Mouse (Mus musculus) embryonic facial prominence, embryonic 14.5 days (tissue): ENCODE results near the gene Obp2b. TPM values are rescaled to one million over a fixed set of nuclear protein-coding genes. Genes with fewer than 3 reads are reported as not detected.

Source experiments
- ATAC-seq: fragments of 200-750 bp; cut with Nextera tagmentation; 2 replicates; pipeline ENCODE4 v1.8.0; 2017; ENCODE audit warnings: low read depth, moderate number of reproducible peaks, moderate TSS enrichment
- DNase-seq: peaks from one replicate; pipeline ENCODE4 v3.0.0-alpha.2; 2015; ENCODE audit warnings: low spot score
- H3K27ac ChIP-seq: fragments of 300-500 bp; sonication (generic); replicated peaks from 2 replicates; pipeline ENCODE4 v1.5.1; 2014; ENCODE audit warnings: low read depth, mild to moderate bottlenecking, low read length, moderate library complexity
- H3K27me3 ChIP-seq: fragments of 300-500 bp; sonication (generic); replicated peaks from 2 replicates; pipeline ENCODE4 v1.6.1; 2014; ENCODE audit warnings: low read length; ENCODE audit not compliant: control insufficient read depth, insufficient read depth
- H3K36me3 ChIP-seq: fragments of 300-500 bp; sonication (generic); 2 replicates; pipeline ENCODE4 v1.6.1; 2014; ENCODE audit warnings: low read length, mixed read lengths; ENCODE audit not compliant: control insufficient read depth, insufficient read depth
- H3K4me1 ChIP-seq: fragments of 300-500 bp; sonication (generic); 2 replicates; pipeline ENCODE4 v1.6.1; 2014; ENCODE audit warnings: antibody characterized with exemption, low read length; ENCODE audit not compliant: control insufficient read depth, insufficient read depth
- H3K4me2 ChIP-seq: fragments of 300-500 bp; sonication (generic); 2 replicates; pipeline ENCODE4 v1.6.1; 2014; ENCODE audit warnings: low read depth, mild to moderate bottlenecking, low read length, moderate library complexity, mixed read lengths
- H3K4me3 ChIP-seq: fragments of 300-500 bp; sonication (generic); 2 replicates; pipeline ENCODE4 v1.5.1; 2014; ENCODE audit warnings: low read depth, mild to moderate bottlenecking, low read length
- H3K9ac ChIP-seq: fragments of 300-500 bp; sonication (generic); 2 replicates; pipeline ENCODE4 v1.6.1; 2014; ENCODE audit warnings: low read depth, mild to moderate bottlenecking, low read length, moderate library complexity, mixed read lengths
- H3K9me3 ChIP-seq: fragments of 300-500 bp; sonication (generic); 2 replicates; pipeline ENCODE4 v1.6.1; 2016; ENCODE audit warnings: low read length; ENCODE audit not compliant: control insufficient read depth
- WGBS: fragments of 180-500 bp; shearing (Covaris S2); extraction: QIAGEN DNeasy Blood & Tissue Kit; methylation state at CpG from one replicate; pipeline ENCODE4 v1.1.7; 2014; 5-methylcytosine and 5-hydroxymethylcytosine counted together
- polyA plus RNA-seq: library from polyadenylated mRNA; unstranded; fragments of >200 nt; fragmentation: Nextera tagmentation; extraction: Ambion mirVana; gene quantifications from 2 replicates; pipeline ENCODE4 v1.2.1, GENCODE M21; 2014

The Obp2b gene
- polyA plus RNA-seq, 1 experiment from 2014 or later: not detected

- Histone ChIP-seq H3K27ac (no peak overlapping the region), H3K9me3 (no peaks in the 10 kb centered on the region), H3K27me3 (no peaks in the 10 kb centered on the region), H3K9ac (no peak overlapping the region), H3K4me3 (no peak overlapping the region), H3K36me3 (no peaks in the 10 kb centered on the region), H3K4me1 (no peaks in the 10 kb centered on the region), H3K4me2 (no peak overlapping the region)
- 84% methylated on average over 3 of the region's 3 CpGs for WGBS
- DNase-seq (no peak), ATAC-seq (no peak)
These were observed 52.3 kb downstream of the Obp2b start for GRCm38 (mm10) chr2:25789092-25789491.

Other genes with a start within 250 kb of the Obp2b start
- gene Lcn12, start 243.1 kb upstream of the Obp2b start, polyA plus RNA-seq: not detected in 2 replicates
- gene Fbxw5, start 236.3 kb upstream of the Obp2b start, polyA plus RNA-seq: 56.9 and 73.6 TPM in 2 replicates
- gene C8g, start 235.3 kb upstream of the Obp2b start, polyA plus RNA-seq: 5.0 and 5.1 TPM in 2 replicates
- gene Traf2, start 190.1 kb upstream of the Obp2b start, polyA plus RNA-seq: 30.0 and 33.9 TPM in 2 replicates
- 312 and 318 TPM in 2 replicates for gene Edf1, start 179.2 kb upstream of the Obp2b start, polyA plus RNA-seq
- gene Mamdc4, start 162.2 kb upstream of the Obp2b start, polyA plus RNA-seq: 1.4 and 1.7 TPM in 2 replicates
- 148 and 160 TPM in 2 replicates for gene Phpt1, start 161.8 kb upstream of the Obp2b start, polyA plus RNA-seq
- 0.40 and 1.4 TPM in 2 replicates for gene Ajm1, start 155.3 kb upstream of the Obp2b start, polyA plus RNA-seq
- 64.4 and 71.9 TPM in 2 replicates for gene Rabl6, start 128.5 kb upstream of the Obp2b start, polyA plus RNA-seq
- 0.33 and 0.41 TPM in 2 replicates for gene Ccdc183, start 119.3 kb upstream of the Obp2b start, polyA plus RNA-seq
- 22.9 and 33.0 TPM in 2 replicates for gene Tmem141, start 115.0 kb upstream of the Obp2b start, polyA plus RNA-seq
- gene Fcna, start 109.0 kb upstream of the Obp2b start, polyA plus RNA-seq: 2.8 and 4.9 TPM in 2 replicates
- gene Lcn8, start 83.9 kb upstream of the Obp2b start, polyA plus RNA-seq: not detected in 2 replicates
- gene Lcn5, start 79.1 kb upstream of the Obp2b start, polyA plus RNA-seq: not detected in 2 replicates
- not detected in 2 replicates for gene Lcn6, start 60.2 kb upstream of the Obp2b start, polyA plus RNA-seq
- gene Lcn10, start 54.3 kb upstream of the Obp2b start, polyA plus RNA-seq: not detected in 2 replicates
- gene Obp2a, start 37.0 kb upstream of the Obp2b start, polyA plus RNA-seq: not detected in 2 replicates
- gene Bmyc, start 30.3 kb upstream of the Obp2b start, polyA plus RNA-seq: 82.5 and 82.9 TPM in 2 replicates
- not detected in 2 replicates for gene Lcn3, start 28.6 kb downstream of the Obp2b start, polyA plus RNA-seq
- not detected in 2 replicates for gene Lcn11, start 40.0 kb downstream of the Obp2b start, polyA plus RNA-seq
- not detected in 2 replicates for gene Gm13539, start 45.2 kb downstream of the Obp2b start, polyA plus RNA-seq
- not detected in 2 replicates for gene Glt6d1, start 78.8 kb downstream of the Obp2b start, polyA plus RNA-seq
- not detected in 2 replicates for gene Lcn9, start 86.1 kb downstream of the Obp2b start, polyA plus RNA-seq
- gene Sohlh1, start 110.2 kb downstream of the Obp2b start, polyA plus RNA-seq: not detected in 2 replicates
- gene Kcnt1, start 126.7 kb downstream of the Obp2b start, polyA plus RNA-seq: 0.47 and 0.83 TPM in 2 replicates
- gene Camsap1, start 246.3 kb downstream of the Obp2b start, polyA plus RNA-seq: 17.6 and 30.6 TPM in 2 replicates